Mouse (Mus musculus) bone marrow, adult 2 months (tissue): ENCODE data around the gene Atp6v0c.

Source experiments
- CTCF ChIP-seq: fragments of 200-500 bp; IDR thresholded peaks from 2 replicates; pipeline ENCODE4 v1.5.1; 2011; ENCODE audit warnings: low read length, control low read depth; ENCODE audit not compliant: control insufficient read depth, insufficient read depth
- POLR2A ChIP-seq: fragments of 200-500 bp; IDR thresholded peaks from 2 replicates; pipeline ENCODE4 v1.6.1; 2011; ENCODE audit warnings: low read depth, mild to moderate bottlenecking, control low read depth, low read length, borderline replicate concordance; ENCODE audit not compliant: control insufficient read depth

DNA sequence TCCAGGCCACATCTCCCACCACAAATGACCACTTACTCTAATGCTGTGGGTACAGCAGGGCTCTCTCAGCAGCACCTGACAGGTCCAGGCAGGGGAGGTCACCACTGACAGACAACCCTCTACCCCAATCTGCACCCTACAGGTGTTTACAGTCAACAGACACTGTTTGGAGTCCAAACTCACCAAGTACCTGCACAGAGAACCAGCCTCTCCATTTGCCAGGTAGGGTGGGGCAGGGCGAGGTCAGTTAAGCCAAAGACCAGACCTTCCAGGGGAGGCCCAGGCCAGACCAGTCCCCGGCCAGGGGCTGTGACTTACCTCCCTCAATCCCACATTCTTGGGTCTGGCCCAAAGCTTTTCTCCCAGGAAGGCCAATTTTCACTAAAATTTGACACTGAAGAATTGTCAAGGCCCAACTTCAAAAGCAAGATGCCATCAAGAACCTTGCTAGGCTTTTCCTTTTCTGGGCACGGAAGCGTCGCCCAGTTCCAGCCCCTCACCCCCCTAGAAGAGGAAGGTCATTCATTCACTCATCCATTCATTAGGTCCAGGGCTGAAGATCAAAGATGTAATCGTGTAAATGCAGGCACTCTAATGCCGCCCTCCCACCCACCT, 1.5 kb downstream of the Atp6v0c start:
- TF ChIP-seq CTCF, result no peak
- no peak for TF ChIP-seq POLR2A
